Mouse (Mus musculus) adrenal gland, postnatal 25 days (tissue): Measurements from ENCODE around the gene Ccl21a. TPM values are rescaled to one million over a fixed set of nuclear protein-coding genes. Genes with fewer than 3 reads are reported as not detected.
"Not testable (repeated sequence)": the region's sequence is repeated elsewhere in the genome, so short reads cannot be mapped to it uniquely, and the experiment has no call there.

ENCODE experiments used
- DNase-seq: peaks from one replicate; pipeline ENCODE4 v3.0.0; 2021; ENCODE audit warnings: mixed read lengths
- long read RNA-seq: library from polyadenylated mRNA; stranded (forward); transcript quantifications from one replicate; pipeline ENCODE4 v2.0.0, GENCODE M21; 2021
- total RNA-seq: library from RNA; stranded (reverse); gene quantifications from 2 replicates; pipeline ENCODE4 v1.2.3, GENCODE M21; 2021

Ccl21a gene
- total RNA-seq, result 0.76 and 3.9 TPM in 2 replicates
- long read RNA-seq, partial matches to known transcripts, result 0 of 1 reads
- long read RNA-seq, other reads (novel, unspliced or antisense), result 0 of 1 reads

DNA sequence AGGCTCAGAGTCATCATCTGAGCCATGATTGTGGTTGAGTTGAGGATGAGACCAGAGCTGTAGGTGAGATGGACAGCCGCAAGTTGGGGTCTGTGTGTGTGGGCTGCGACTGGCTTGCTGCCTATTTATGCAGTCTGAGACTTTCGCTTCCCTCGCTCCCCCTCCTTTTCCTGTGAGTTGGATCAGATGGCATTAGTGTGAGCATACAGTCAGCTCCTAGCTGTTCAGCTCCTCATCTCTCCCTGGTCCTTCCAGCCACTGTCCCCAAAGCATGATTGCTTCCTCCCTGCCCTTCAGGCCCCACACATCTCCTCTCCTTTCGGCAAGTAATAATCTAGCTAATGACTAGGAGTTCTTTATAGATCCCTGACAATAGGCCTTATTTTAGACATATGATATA is at the start of gene Ccl21a:
Gene Ccl21a (minus strand): TSS at position 101 of the 400 bp plus-strand sequence.
- DNase-seq, result not testable (repeated sequence)

GRCm38 (mm10) chr4:42756477-42756876 is 17.3 kb downstream of the Ccl21a start, which contains the start of gene Ccl19:
Ccl19 (minus strand) TSS chr4:42756577.
- not testable (repeated sequence) for DNase-seq

DNA sequence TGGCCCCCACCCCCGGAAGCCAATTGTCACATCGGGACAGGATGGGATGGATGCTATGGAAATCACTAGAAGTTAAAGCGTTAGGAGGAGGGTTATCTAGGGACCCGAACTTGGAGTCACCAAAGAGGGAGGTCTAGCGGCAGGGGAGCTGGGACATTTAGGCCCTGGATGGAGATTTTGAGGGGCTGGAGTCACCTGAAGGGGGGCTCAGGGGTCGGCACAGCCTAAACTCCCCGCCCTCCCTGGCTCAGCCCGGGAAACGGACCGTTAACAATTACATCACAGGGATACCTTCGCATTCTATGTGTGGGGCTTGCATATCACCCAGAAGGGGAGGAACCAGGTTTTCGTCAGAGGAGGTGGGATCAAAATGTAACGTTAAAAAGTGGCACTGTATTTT is 38.5 kb downstream of the Ccl21a start, which contains the start of gene 4930578G10Rik:
Gene 4930578G10Rik (plus strand): TSS at position 301 of the 400 bp plus-strand sequence.
- not testable (repeated sequence) for DNase-seq

Other genes with a start within 250 kb of the Ccl21a start
- gene Fam205a2, start 245.8 kb downstream of the Ccl21a start, total RNA-seq, result not detected in 2 replicates
- gene Gm10591, start 161.8 kb downstream of the Ccl21a start, total RNA-seq, result not detected in 2 replicates
- gene Gm2564, start 144.3 kb downstream of the Ccl21a start, total RNA-seq, result 3.7 and 4.2 TPM in 2 replicates
- 20.7 TPM in 1 of 2 replicates, not detected in the other for gene Ccl27b, start 118.7 kb downstream of the Ccl21a start, total RNA-seq
- not detected in 2 replicates for gene Il11ra2, start 112.1 kb downstream of the Ccl21a start, total RNA-seq
- not detected in 2 replicates for gene 4930578G10Rik, start 38.4 kb downstream of the Ccl21a start, total RNA-seq
- gene Ccl19, start 17.4 kb downstream of the Ccl21a start, total RNA-seq, result 1.1 and 2.3 TPM in 2 replicates
- not detected in 2 replicates for gene Fam205a1, start 79.9 kb upstream of the Ccl21a start, total RNA-seq
- gene Gm12394, start 82.8 kb upstream of the Ccl21a start, total RNA-seq, result 0.18 TPM in 1 of 2 replicates, not detected in the other
- gene Fam205c, start 100.2 kb upstream of the Ccl21a start, total RNA-seq, result not detected in 2 replicates
- 0.57 and 0.73 TPM in 2 replicates for gene Phf24, start 142.7 kb upstream of the Ccl21a start, total RNA-seq
- 12.5 TPM in 2 replicates for gene Dnajb5, start 175.8 kb upstream of the Ccl21a start, total RNA-seq
- gene 1700022I11Rik, start 195.6 kb upstream of the Ccl21a start, total RNA-seq, result not detected in 2 replicates
- 299 and 392 TPM in 2 replicates for gene Vcp, start 226.5 kb upstream of the Ccl21a start, total RNA-seq
- 15.7 and 20.9 TPM in 2 replicates for gene Fancg, start 236.5 kb upstream of the Ccl21a start, total RNA-seq